In genomic region chr9:90084152-90084551, GRCm38 (mm10) we compare ENCODE assay signal across 22 mouse cellular contexts.
"Had no signal": no experiment of that assay in that cellular context is flagged by ENCODE, and none has a peak within 500 bp of the region (broad histone marks: within the 10 kb centered on the region; RNA-seq: fewer than 3 reads in every experiment).

No protein-coding gene starts in this region.

- DNase-seq: gastrocnemius, postnatal 14 days; gastrocnemius, postnatal 36 days; heart, adult 18-20 months; heart, postnatal 14 days; heart, postnatal 36 days; kidney, adult 11 months; kidney, adult 8-10 months; kidney, postnatal 10 days; kidney, postnatal 25 days; kidney, postnatal 4 days; liver had no signal

- H3K4me2 ChIP-seq: heart, embryonic 11.5 days; heart, embryonic 13.5 days; heart, embryonic 15.5 days; hindbrain, embryonic 13.5 days; hindbrain, embryonic 15.5 days; limb, embryonic 12.5 days; liver, embryonic 11.5 days had no signal

- H3K4me1 ChIP-seq: heart, embryonic 13.5 days; heart, embryonic 15.5 days; hindbrain, embryonic 13.5 days; hindbrain, embryonic 15.5 days; limb, embryonic 10.5 days; limb, embryonic 12.5 days had no signal

- H3K27me3 ChIP-seq: heart, embryonic 13.5 days; heart, embryonic 15.5 days; hindbrain, embryonic 13.5 days; hindbrain, embryonic 15.5 days; limb, embryonic 12.5 days had no signal

- H3K9me3 ChIP-seq: heart, embryonic 13.5 days; heart, embryonic 15.5 days; hindbrain, embryonic 13.5 days; hindbrain, embryonic 15.5 days; limb, embryonic 10.5 days had no signal

- H3K4me3 ChIP-seq: heart, embryonic 13.5 days; heart, embryonic 15.5 days; hindbrain, embryonic 13.5 days; hindbrain, embryonic 15.5 days; layer of hippocampus, adult 2 months; left cerebral cortex, adult 2 months; limb, embryonic 10.5 days; limb, embryonic 12.5 days had no signal

- H3K27ac ChIP-seq: heart, embryonic 13.5 days; heart, embryonic 15.5 days; hindbrain, embryonic 13.5 days; hindbrain, embryonic 15.5 days; hindbrain, postnatal 0 days; layer of hippocampus, adult 2 months; left cerebral cortex, adult 2 months; limb, embryonic 10.5 days; limb, embryonic 12.5 days had no signal
